Mouse (Mus musculus) lung, postnatal 4 days (tissue): ENCODE data around the gene Mul1.
A peak's percentile ranks its signal among the peaks of the same experiment; 100 is the strongest.

ENCODE experiments used
- DNase-seq, 2 experiments: peaks; one replicate each; pipeline ENCODE4 v3.0.0; 2021

The Mul1 gene

DNA sequence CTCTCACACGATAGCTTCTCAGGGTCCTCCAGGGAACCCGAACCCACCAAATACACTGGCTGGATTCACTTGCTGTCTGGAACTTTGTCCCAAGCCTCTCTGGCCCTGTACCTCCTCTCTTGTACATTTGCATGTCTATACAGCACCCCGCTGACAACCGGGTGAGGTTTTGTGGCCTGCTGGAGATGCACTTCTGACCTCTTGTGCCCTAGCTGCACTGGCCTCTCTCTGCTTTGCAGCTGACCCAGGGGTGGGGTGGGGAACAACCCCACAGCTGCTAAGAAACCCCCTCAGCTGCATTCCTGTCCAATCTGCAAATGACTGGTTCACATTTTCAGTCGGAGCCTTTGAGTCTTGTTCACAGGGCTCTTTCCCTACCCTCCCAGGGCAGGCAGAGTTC is 10.5 kb downstream of the Mul1 start:
- no peak for DNase-seq

GRCm38 (mm10) chr4:138446981-138447380 is 12.5 kb downstream of the Mul1 start:
- no peak for DNase-seq

- DNase-seq = peak; percentile 90 to 92
Observed at GRCm38 (mm10) chr4:138447387-138447786, 12.9 kb downstream of the Mul1 start.

GRCm38 (mm10) chr4:138447827-138448602 is 13.5 kb downstream of the Mul1 start:
- no peak for DNase-seq

DNA sequence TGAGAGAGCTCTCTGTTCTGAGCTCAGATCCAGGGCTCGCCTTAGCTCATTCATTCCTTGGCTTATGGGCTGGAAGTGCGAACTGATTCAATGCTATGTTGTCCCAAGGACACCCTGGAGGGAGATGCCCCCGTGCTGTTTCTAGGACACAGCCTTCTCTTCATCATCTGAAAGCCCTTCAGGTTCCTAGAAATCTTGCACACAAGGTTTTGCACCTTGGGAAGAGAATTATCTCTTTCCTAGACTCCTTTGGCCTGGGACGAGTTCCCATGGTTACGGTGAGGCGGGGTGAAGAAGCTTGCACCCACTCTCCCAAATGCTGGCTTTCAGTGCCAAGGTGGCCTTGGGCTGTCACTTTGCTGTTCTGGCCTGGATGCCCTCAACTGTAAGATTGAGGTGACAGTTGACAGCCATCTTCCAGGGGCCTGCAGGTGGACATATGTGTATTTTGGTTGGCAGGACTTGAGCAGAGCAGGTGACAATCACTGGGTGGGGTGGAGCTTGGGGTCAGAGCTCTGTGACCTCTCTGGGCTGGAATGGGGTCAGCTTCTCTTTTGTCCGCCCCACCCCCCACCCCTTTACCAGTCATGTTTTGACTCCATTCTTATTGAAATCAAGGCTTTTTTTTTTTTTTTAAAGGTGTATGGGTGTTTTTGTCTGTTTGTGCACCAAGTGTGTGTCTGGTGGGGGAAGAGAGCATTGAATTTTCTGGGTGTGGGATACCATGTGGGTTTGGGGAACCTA is 14.6 kb downstream of the Mul1 start:
- no peak for DNase-seq

DNA sequence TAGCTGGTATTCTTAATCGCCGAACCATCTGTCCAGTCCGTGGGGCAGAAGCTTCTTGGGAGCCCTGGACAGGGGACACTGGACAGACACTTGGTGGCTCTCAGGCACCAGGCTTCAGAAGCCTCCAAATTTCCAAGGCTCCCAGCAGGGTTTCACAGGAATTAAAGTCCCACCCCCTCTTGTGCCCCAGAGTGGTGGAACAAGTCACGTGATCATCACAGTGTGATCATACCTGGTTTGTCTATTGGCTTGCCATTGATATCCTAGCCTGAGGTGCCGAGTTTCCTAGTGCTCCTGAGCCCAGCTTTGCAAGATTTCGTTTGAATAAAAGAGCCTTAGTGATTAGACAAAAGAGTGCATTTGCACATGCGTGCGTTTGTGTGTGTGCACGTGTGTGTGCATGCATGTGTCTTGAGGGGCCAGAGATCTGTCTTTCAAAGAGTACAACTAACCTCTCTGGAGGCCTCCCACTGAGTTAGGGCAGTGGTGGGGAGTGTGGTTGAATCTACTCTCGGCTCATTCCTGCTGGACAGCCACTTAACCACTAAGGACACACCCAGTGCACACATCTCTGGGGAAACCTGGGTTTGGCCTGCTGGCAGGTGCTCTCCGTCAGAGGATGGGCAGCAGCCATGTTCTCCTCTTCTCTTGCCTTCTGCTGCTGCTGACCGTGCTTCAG is 15.3 kb downstream of the Mul1 start:
- no peak for DNase-seq

DNA sequence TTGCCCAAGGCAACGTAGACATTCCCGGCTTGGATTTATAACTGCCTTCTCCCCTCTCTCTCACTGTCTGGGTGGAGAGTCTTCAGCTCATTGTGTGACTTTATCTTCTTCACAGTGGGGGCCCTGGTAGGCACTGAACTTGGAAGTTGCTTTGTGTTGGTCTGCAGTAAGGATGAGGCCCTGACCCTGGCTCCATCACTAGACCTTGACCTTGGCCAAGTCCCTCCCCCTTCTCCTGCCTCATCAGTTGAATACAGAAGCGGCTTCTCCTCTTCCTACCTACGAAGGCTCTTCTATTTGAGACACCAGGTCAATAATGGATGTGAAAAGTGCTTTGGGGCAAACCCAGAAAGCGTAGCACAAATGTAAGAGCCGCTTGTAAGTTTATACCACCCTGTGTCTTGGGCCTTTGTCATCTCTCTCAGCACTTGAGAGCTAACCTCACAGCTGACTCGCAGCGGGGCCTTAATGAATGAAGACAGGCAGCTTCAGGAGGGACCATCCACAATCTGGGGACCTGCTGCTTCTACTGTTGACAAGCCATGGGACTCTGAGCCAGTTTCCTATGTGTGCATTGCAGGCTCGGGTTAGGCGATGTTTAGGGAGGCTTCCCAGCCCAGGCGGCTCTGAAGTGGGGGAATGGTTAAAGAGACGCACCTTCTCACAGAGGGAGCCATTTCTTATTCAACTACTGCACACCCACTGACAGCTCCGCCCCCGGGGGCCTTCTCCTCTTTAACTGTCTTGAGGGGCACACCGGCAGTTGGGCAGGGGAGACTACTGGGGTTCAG is 18.0 kb downstream of the Mul1 start:
- no peak for DNase-seq

GRCm38 (mm10) chr4:138453097-138453752 is 18.8 kb downstream of the Mul1 start:
- no peak for DNase-seq

DNA sequence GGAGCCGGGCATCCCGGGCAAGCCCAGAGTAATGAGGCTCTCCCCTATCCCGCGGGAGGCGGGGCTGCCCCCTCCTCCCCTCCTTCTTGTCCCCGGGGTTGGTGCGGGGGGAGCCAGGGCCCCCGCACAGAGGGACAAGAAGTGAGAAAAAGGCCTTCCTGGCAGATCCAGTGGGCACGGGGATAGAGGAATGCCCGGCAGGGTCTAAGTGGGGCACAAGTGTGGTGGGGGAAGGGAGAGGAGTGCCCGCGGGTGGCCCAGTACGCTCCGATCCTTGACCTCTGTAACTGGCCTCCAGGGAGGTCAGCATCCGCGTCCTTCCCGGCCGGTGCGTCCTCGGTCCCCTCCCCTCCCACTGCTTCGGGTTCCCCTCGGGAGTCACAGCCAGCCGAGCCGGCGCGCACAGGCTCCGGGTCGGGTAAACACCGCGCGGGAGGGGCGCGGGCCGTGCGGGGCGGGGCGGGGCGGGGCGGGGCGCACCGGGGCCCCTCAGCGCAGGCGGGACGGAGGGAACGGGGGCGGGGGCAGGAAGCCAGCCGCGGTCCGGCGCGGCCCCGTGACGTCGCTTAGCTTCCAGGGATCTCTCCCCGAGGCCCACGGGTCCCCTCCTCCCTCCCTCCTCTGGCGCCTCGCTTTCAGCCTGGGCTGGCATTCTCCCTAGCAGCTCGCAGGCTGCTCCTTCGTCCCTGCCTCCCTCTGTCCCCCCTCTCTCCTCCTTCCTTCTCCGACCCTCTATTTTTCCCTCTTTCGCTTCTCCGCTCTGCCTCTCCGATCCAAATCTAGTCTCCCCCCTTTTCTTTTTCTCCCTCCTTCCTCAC is 19.5 kb downstream of the Mul1 start, which contains the start of gene Camk2n1:
Camk2n1 (plus strand) TSS at position 562 of the 818 bp plus-strand sequence.
- DNase-seq = peak; percentile 86 to 94

DNA sequence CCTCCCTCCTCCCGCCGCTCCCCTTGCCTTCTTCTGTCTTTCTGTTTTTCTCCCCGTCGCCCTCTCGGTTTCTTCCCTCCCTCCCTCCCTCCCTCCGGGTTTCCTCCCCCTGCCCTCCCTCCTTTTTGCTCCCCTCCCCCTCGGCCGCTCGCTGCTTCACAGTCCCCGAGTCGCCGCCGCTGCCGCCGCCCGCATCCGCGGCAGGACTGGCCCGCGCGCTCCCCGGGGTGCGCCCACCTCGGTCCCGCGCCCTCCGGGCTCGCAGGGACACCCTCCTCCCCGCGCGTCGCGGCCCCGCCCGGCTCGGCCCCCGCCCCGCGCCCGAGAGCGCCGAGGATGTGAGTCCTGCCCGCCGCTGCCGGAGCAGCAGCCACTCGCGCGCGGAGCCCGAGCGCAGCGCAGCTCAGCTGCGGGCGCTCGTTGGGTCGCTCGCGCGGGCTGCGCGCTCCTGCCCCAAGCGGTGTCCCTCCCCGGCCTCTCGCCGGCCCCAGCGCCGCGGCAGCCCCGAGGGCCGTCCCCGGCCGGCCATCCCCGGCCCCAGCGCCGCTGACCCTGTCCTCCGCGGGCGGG is 20.2 kb downstream of the Mul1 start:
- DNase-seq = peak; percentile 76 to 83

- DNase-seq = peak; percentile 52 to 68
Observed at GRCm38 (mm10) chr4:138455141-138455955, 20.9 kb downstream of the Mul1 start.

DNA sequence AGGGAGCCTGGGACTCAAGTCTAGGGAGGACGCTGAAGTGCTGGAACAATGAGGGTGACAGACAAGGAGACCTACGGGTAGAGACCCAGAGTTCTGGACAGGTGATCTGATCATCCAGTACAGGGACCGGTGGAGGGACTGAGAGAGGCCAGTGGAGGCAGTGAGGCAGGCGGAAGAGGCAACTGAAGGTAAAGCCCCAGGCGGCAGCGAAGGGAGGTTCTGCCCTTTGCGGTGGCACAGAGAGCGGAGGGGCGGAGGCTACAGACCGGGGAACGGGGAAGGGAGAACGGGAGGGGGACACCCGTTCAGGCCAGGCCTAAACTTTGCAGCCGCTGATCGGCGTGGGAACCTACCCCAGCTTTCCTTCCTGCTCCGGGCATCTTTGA is 21.5 kb downstream of the Mul1 start:
- peak; percentile 47 to 48 for DNase-seq

- no peak for DNase-seq
Observed at GRCm38 (mm10) chr4:138456536-138456935, 22.1 kb downstream of the Mul1 start.

- DNase-seq = no peak
Observed at GRCm38 (mm10) chr4:138457091-138457490, 22.6 kb downstream of the Mul1 start.

DNA sequence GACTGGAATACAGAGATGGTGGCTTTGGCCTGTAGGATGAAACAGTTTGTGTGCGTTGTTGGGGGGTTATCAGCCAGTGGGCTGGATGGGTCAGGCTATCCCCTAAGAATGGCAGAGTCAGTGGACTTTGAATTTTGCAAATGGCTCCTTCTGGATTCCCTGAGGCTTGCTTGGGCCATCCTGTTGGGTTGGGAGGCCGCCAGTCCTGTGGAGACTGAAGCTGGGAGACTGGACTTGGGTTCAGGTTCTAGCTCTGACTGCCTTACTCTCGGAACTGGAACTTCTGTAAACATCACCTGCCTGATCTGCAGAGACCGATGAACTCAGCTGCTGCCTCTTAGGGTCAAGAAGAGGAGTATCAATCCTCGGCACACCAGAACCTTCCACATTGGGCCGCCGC is 23.7 kb downstream of the Mul1 start:
- DNase-seq = no peak

- DNase-seq = no peak
Observed at GRCm38 (mm10) chr4:138458735-138459440, 24.4 kb downstream of the Mul1 start.

GRCm38 (mm10) chr4:138459775-138460174 is 25.3 kb downstream of the Mul1 start:
- no peak for DNase-seq

DNA sequence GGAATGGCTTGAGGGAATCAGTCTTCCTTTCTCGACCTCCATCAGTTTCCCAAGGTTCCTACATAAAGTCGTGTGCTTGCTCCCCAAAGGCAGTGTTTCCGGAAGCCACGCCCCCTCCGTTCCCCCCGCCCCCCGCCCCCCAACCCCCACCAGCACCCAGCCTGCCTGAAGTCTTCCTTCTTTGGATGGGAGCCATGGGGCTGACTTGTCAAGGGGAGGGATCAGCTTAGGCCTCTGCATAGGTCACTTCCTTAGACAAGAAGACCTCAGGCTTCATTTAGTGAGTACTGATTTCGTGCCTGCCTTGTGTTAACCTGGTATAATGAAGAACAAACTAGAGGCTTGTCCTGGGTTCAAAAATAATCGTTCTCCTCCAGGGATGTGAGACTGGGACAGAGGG is 26.4 kb downstream of the Mul1 start:
- DNase-seq = no peak

- DNase-seq = no peak
Observed at GRCm38 (mm10) chr4:138461471-138461870, 27.0 kb downstream of the Mul1 start.
